Mouse (Mus musculus): ENCODE data around the gene Slain1.
A peak's percentile ranks its signal among the peaks of the same experiment; 100 is the strongest.

Slain1 gene

GRCm38 (mm10) chr14:103649896-103650334 is at the start of gene Slain1:
Gene Slain1 (plus strand): TSS chr14:103650228.
- DNase-seq (ENCODE audit: low spot score), result peak; percentile 29

- DNase-seq (ENCODE audit: low spot score), result no peak
Observed at GRCm38 (mm10) chr14:103608063-103608462, 42.0 kb upstream of the Slain1 start.

GRCm38 (mm10) chr14:103613573-103614271 is 36.3 kb upstream of the Slain1 start:
- DNase-seq (ENCODE audit: low spot score), result no peak

- DNase-seq (ENCODE audit: low spot score), result no peak
Observed at GRCm38 (mm10) chr14:103614272-103614587, 35.8 kb upstream of the Slain1 start.

DNA sequence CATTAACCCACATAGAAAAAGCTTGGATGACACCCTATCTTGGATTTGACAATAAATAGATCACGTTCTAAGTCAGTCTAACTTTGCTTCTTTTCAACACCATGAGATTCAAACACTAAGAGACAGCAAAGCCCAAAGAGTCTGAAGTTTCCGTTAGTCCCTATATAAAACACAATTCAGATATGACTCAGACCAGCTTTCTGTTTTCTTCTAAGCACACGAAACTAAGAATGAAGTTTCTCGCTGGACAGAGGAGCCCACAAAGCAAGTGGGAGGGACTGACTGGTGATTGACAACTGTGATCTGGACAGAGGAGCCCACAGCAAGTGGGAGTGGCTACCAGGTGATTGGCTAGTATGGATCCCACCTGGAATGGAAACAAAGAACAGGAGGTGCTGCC is 30.3 kb upstream of the Slain1 start:
- no peak for DNase-seq (ENCODE audit: low spot score)

DNA sequence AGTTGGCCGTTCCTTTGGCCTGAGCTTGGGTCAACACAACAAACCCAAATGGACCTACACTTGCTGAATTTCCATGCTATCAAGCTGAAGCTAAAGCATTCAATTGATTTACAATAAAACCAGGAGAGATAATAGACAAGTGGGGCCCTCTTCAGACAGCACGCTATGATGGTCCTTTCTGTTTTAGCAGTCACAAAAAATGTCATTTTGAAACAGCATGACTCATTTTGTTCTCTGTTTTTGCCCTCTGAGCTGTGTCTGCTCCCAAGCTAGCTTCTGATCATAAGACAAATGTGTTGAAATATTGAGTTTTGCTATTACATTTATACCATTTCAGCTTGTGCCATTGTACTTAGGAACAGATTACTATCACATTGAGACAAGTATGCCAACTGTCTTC is 28.8 kb upstream of the Slain1 start:
- DNase-seq (ENCODE audit: low spot score), result no peak

DNA sequence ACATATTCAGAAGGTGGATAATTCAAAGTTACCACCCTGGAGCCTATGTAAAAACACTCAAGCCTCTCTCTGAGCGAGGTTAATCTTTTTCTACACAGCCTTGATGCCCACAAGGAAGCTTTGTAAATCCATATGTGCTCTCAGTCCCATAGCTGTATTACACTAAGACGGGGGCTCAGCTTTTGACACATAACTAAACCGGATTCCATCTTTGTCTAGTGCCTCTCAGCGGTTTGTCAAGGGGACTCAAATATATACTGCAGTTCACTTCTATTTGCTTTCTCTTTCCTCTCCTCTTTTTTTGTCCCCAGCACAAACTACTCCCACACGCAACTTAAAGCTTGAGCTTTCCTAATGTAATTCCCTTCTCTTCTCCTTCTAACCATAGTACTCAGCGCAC is 23.9 kb upstream of the Slain1 start:
- DNase-seq (ENCODE audit: low spot score), result no peak

DNA sequence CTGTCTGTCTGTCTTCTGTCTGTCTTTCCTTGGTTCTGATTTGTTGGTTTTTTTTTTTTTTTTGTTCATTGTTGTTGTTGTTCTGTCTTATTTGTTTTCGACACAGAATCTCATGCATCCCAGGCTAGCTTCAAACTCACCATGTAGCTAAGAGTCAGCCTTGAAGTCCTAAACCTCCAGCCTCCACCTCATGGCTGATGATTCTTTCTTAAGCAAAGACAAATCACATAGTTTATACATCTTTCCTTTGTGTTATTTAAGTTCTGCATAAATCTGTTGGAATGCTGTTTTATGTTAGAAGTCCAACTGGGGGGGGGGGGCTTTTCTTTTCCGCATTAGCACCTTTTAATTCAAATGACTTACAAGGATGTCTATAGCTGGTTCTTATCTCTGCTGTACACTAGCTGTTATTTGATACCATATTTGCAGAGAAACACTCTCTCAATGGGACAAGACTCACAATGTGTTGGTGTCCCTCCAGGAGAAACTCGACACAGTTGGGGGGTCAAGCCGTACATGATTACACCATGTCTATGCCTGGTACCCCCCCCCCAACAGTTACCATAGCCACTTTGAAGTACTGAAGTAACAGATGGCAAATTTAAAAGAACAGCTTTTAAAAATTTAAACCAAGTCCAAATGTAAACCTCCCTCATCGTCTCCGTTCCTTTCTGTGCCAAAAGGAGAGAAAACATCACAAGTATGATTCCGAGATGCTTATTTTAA is 20.2 kb upstream of the Slain1 start:
- no peak for DNase-seq (ENCODE audit: low spot score)

GRCm38 (mm10) chr14:103630545-103630944 is 19.5 kb upstream of the Slain1 start:
- no peak for DNase-seq (ENCODE audit: low spot score)

DNA sequence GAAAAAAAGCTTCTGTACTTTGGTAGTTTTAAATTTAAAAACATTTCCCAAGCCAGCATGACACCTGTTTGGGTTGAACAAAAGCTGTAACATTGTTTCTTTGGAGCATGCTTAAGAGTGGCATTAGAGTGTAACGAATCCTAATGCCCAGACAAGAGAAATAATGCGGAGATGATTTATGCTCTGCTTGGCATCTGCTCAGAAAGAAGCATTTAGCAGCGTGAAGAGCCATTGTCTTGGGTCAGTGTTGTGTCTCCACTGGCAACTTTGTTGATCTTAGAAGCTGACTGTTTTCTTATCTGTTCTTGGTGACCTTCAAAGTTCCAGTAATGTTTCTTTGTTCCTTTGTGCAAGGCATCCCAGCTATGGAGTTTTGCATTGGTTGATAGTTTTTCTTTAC is 6.1 kb upstream of the Slain1 start:
- no peak for DNase-seq (ENCODE audit: low spot score)

DNA sequence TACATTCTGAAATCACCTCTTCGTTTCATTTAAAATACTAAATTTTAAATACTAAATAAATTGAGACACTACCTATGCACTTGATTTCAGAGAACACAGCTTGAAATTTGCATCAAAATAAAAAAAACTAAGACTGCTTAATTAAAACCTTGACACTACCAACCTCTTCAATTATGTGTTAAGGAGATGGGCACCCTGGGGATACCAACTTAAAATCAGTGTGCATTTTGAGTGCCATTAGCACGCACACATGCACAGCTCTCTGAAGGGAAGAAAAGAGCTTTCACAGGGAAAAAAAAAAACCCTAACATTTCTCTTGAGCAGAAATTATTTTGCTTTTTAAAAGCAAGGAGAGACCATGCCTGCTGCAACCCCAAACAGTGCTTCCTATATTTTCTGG is 2.0 kb upstream of the Slain1 start:
- DNase-seq (ENCODE audit: low spot score), result no peak

DNA sequence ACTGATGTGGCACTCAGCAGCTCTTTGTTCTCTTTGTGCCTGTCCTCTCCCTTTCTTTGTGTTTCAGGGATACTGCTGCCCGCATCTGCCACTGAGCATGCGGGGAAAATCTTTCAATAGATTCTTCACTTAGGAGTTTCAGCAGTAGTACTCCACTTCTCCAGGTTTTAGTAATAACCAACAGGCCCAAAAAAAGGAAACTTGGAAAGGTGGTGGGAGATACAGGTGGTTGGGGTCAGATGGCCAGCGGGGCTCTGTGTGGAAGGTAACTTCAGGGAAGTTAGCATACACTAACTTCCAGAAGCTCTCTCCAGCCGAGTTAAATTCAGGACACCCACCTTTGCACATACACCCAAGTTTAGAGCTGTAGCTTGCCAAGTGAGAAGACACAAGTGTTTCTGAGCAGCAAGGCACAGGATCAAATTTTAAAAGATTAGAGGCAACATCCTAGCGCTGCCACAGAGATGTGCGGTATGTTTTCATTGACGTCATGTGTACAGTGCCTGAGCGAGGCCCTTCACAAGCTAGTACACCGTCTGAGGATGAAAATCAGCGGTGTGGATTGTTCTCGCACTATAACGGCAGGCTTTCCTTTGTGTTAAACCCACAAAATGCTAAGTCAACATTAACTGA is 1.3 kb upstream of the Slain1 start:
- DNase-seq (ENCODE audit: low spot score), result no peak

DNA sequence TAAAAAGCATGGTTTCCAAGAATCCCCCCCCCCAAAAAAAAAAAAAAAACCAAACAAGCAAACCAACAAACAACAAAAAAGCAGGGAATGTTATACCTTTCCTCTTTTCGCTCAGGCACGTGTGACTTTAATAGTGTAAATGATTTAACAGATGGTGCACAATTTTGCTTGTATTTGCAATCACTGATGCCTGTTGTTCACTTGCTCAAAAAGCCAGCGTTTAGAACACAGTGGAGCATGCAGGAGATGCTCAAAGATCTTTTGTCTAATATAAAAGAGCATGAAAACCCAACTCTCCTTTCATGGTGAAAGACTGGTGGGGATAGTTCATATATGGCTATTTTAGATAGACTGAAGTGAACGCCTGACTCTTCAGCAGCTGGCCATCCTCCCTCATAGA is 726 bp upstream of the Slain1 start:
- no peak for DNase-seq (ENCODE audit: low spot score)

DNA sequence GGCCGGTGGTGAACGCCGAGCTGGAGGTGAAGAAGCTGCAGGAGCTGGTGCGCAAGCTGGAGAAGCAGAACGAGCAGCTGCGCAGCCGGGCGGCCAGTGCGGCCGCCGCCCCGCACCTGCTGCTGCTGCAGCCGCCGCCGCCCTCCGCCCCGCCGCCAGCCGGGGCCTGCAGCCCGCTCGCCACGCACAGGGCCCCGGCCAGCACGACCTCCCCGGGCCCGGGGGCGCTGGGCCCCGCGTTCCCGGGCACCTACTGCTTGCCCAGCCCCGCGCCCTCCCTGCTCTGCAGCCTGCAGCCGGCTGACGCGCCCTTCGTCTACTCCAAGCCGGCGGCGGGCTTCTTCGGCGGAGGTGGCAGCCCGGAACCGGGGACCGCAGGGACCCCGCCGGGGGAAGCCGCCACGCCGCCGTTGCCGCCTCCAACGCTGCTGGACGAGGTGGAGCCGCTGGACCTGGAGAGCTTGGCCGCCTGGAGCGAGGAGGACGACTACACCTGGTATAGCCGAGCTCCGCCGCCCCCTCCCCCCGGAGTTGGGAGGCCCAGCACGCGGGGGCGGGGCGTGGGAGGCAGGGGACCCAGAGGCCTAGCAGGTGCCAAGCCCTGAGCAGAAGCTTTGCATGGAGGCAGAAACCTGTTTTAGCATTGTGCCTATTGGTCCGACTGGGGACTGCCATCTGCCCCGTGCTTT is 529 bp downstream of the Slain1 start:
- DNase-seq (ENCODE audit: low spot score), result peak; percentile 1

- DNase-seq (ENCODE audit: low spot score), result no peak
Observed at GRCm38 (mm10) chr14:103651106-103651505, 1.1 kb downstream of the Slain1 start.

GRCm38 (mm10) chr14:103651562-103651961 is 1.5 kb downstream of the Slain1 start:
- no peak for DNase-seq (ENCODE audit: low spot score)

DNA sequence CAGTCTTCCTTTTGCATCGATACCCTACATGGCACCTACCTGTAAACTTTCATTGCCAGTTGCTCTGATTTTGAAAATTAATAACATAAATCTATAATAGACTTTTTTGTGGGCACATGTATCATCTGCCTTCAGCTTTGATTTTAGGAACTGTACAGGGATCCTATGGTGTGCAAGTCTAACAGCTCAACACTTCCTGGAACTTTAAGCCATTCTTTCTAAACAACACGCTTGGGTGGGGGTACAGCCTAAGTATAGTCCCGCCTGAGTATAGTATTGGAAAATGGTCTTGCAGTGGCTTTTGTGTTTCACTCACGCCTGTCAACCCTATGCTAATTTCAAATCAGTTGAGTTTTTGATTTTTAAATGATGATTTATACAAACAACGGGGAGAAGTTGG is 2.5 kb downstream of the Slain1 start:
- DNase-seq (ENCODE audit: low spot score), result no peak

- no peak for DNase-seq (ENCODE audit: low spot score)
Observed at GRCm38 (mm10) chr14:103653800-103654199, 3.8 kb downstream of the Slain1 start.

GRCm38 (mm10) chr14:103655448-103655847 is 5.4 kb downstream of the Slain1 start:
- DNase-seq (ENCODE audit: low spot score), result no peak

DNA sequence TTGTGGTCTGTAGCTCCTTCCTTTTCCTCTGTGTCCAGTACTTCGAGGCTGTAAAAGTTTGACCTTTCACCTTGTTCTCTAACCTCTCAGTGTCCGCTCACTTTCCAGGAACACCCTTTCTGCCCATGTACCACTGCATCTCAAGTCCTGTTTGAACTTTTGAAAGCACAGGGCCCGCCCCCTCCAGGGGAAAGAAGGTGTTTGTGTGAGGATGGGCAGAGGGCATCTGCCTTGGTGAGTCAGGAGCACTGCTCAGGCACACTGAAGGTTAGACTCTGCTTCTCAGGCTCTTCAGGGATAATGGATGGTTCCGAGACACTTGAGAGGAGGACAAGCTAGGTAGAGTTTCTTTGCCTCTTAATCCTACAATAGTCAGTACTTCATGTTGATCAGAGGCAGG is 7.8 kb downstream of the Slain1 start:
- DNase-seq (ENCODE audit: low spot score), result no peak

GRCm38 (mm10) chr14:103663026-103663425 is 13.0 kb downstream of the Slain1 start:
- no peak for DNase-seq (ENCODE audit: low spot score)

DNA sequence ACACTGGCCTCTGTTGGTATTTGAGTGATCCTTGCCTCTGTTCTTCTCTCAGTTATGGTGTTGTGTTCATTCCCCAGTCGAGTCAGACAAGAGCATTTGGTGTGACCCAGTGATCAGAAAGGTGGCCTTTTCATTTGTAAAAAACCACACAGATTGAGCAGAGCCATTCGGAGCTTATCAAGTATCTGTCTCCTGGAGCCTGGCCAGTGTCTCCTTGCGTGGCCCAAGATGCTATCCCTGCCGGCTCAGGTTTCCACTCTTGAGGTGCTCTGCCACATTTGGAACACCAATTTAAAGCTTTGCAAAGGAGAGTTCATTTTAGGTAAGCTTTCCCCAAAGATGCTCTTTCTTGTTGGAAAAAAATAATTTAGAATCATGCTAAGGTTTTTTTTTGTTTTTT is 14.4 kb downstream of the Slain1 start:
- no peak for DNase-seq (ENCODE audit: low spot score)

All from c-Kit-positive CD71-positive TER-119-positive erythroid progenitor cells, embryonic 14.5 days (primary cell).